Mouse (Mus musculus) MN1 (cell line): ENCODE measurements around the gene Pid1.

Experiments
- DNase-seq: peaks from one replicate; pipeline ENCODE4 v3.0.0-alpha.2; 2016; ENCODE audit warnings: low spot score

The Pid1 gene

GRCm38 (mm10) chr1:84177033-84177432 lies 186.9 kb downstream of the Pid1 start:
- no peak for DNase-seq

GRCm38 (mm10) chr1:84172941-84173340 lies 191.0 kb downstream of the Pid1 start:
- no peak for DNase-seq

- no peak for DNase-seq
These were observed 206.2 kb downstream of the Pid1 start for GRCm38 (mm10) chr1:84157790-84158189.

GRCm38 (mm10) chr1:84155585-84155930 lies 208.4 kb downstream of the Pid1 start:
- no peak for DNase-seq

- DNase-seq, result no peak
These were observed 209.0 kb downstream of the Pid1 start for GRCm38 (mm10) chr1:84154725-84155584.

GRCm38 (mm10) chr1:84153943-84154342 lies 210.0 kb downstream of the Pid1 start:
- no peak for DNase-seq

- no peak for DNase-seq
These were observed 222.4 kb downstream of the Pid1 start for GRCm38 (mm10) chr1:84141561-84141960.

GRCm38 (mm10) chr1:84132451-84132850 lies 231.5 kb downstream of the Pid1 start:
- DNase-seq, result no peak

- no peak for DNase-seq
These were observed 232.2 kb downstream of the Pid1 start for GRCm38 (mm10) chr1:84131799-84132198.

- DNase-seq, result no peak
These were observed 235.5 kb downstream of the Pid1 start for GRCm38 (mm10) chr1:84128510-84128909.

GRCm38 (mm10) chr1:84119306-84119705 lies 244.7 kb downstream of the Pid1 start:
- no peak for DNase-seq

- DNase-seq, result no peak
These were observed 257.2 kb downstream of the Pid1 start for GRCm38 (mm10) chr1:84106756-84107155.

- DNase-seq, result no peak
These were observed 261.9 kb downstream of the Pid1 start for GRCm38 (mm10) chr1:84102052-84102451.

GRCm38 (mm10) chr1:84097398-84097797 lies 266.6 kb downstream of the Pid1 start:
- DNase-seq, result no peak

- DNase-seq, result no peak
These were observed 270.7 kb downstream of the Pid1 start for GRCm38 (mm10) chr1:84093291-84093690.

- no peak for DNase-seq
These were observed 274.3 kb downstream of the Pid1 start for GRCm38 (mm10) chr1:84089664-84090063.

GRCm38 (mm10) chr1:84087957-84088356 lies 276.0 kb downstream of the Pid1 start:
- no peak for DNase-seq

- DNase-seq, result no peak
These were observed 276.7 kb downstream of the Pid1 start for GRCm38 (mm10) chr1:84087325-84087724.

- DNase-seq, result no peak
These were observed 277.5 kb downstream of the Pid1 start for GRCm38 (mm10) chr1:84086486-84086885.

- no peak for DNase-seq
These were observed 278.6 kb downstream of the Pid1 start for GRCm38 (mm10) chr1:84085361-84085760.

- DNase-seq, result no peak
These were observed 284.4 kb downstream of the Pid1 start for GRCm38 (mm10) chr1:84079566-84079965.

- DNase-seq, result no peak
These were observed 287.0 kb downstream of the Pid1 start for GRCm38 (mm10) chr1:84077023-84077422.

GRCm38 (mm10) chr1:84056884-84057630 lies 306.9 kb downstream of the Pid1 start:
- DNase-seq, result no peak
